Mouse (Mus musculus): ENCODE results near the gene Cxcl5. TPM values are rescaled to one million over a fixed set of nuclear protein-coding genes. Genes with fewer than 3 reads are reported as not detected.
"Not testable (repeated sequence)": the region's sequence is repeated elsewhere in the genome, so short reads cannot be mapped to it uniquely, and the experiment has no call there.

The Cxcl5 gene
- polyA plus RNA-seq, 1 experiment, result not detected

DNA sequence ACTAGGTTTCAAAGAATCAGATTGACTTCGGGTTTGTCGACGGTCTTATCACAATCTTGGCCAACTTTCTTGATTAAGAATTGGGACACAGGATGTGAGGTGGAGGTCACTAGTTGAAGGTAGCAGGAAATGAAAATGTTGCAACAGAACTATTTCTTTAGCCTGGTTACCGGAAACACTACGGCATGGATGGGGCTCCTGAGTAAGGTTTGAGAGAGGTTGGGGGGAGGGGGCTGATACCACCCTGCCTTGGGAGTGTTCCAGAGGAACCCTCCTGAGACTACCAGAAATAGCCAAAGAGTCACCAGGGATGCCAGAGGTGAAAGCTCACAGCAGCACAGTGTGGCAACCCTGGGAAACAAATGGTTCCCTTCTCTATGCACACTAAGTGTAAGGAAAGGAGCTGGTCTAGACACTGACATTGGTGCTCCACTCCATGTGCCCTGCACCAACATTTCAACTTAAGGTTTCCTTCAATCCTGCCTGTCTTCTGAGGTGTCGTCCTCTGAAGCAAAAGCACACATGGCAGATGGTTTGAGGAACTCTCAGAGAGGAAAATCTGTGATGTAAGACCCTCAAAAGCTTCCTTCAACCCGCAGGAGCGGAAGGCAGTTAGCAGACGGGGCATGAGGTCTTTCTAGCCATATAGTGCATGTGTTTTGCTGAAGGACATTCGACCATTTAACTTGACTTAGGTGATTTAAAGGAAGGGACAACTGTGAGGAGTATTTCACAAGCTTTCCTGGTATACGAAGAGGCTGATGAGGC, 30.3 kb downstream of the Cxcl5 start:
- Histone ChIP-seq H3K9ac (ENCODE audit: low read depth, poor library complexity, severe bottlenecking) (no peak overlapping the region), H3K27me3 (ENCODE audit: control insufficient read depth, insufficient read depth, low read length, poor library complexity, severe bottlenecking) (no peaks in the 10 kb centered on the region), H3K4me3 (ENCODE audit: low read depth, low read length) (no peak overlapping the region), H3K27ac (ENCODE audit: insufficient read depth, low read length) (no peak overlapping the region), H3K9me3 (replicated peaks; ENCODE audit: control insufficient read depth, insufficient read depth, low read length, poor library complexity, severe bottlenecking) (no peaks in the 10 kb centered on the region), H3K36me3 (ENCODE audit: control insufficient read depth, insufficient read depth, low read length, poor library complexity, severe bottlenecking) (no peaks in the 10 kb centered on the region), H3K4me1 (ENCODE audit: control insufficient read depth, insufficient read depth, low read length) (no peaks in the 10 kb centered on the region)
- no peak for TF ChIP-seq CTCF (IDR thresholded peaks at IDR 0.05; ENCODE audit: low read depth, low read length)
- TF ChIP-seq EP300 (IDR thresholded peaks at IDR 0.05; ENCODE audit: insufficient read depth, low read depth, low read length), result no peak
- no peak for TF ChIP-seq POLR2A (IDR thresholded peaks at IDR 0.05; ENCODE audit: insufficient read depth, low read length)

DNA sequence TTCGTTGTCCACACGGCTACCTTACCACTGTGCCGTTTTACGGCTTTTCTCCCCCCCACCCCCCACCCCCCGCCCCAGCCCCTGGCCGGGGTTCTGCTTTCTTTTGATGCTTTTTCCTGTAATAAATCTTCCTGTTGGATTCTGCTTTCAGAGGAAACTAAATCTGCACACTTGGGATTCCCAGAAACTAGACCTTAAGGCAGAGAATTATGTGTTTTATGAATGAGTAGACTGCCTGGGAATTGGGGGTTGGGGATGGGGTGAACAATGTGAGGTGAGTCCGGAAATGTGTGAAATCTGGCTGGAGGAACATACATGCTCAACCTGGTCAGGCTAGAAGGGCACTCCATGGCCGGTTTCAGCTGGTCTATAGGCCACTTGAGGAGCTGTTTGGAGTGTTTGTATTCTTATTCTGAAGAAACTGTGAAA, 30.9 kb downstream of the Cxcl5 start:
- no peaks in the 10 kb centered on the region for H3K9me3 ChIP-seq (replicated peaks; ENCODE audit: control insufficient read depth, insufficient read depth, low read length, poor library complexity, severe bottlenecking)
- no peaks in the 10 kb centered on the region for H3K4me1 ChIP-seq (ENCODE audit: control insufficient read depth, insufficient read depth, low read length)
- TF ChIP-seq EP300 (IDR thresholded peaks at IDR 0.05; ENCODE audit: insufficient read depth, low read depth, low read length) (no peak), CTCF (IDR thresholded peaks at IDR 0.05; ENCODE audit: low read depth, low read length) (no peak), POLR2A (IDR thresholded peaks at IDR 0.05; ENCODE audit: insufficient read depth, low read length) (no peak)
- H3K36me3 ChIP-seq (ENCODE audit: control insufficient read depth, insufficient read depth, low read length, poor library complexity, severe bottlenecking), result no peaks in the 10 kb centered on the region
- H3K9ac ChIP-seq (ENCODE audit: low read depth, poor library complexity, severe bottlenecking), result no peak overlapping the region
- no peak overlapping the region for H3K27ac ChIP-seq (ENCODE audit: insufficient read depth, low read length)
- no peaks in the 10 kb centered on the region for H3K27me3 ChIP-seq (ENCODE audit: control insufficient read depth, insufficient read depth, low read length, poor library complexity, severe bottlenecking)
- H3K4me3 ChIP-seq (ENCODE audit: low read depth, low read length), result no peak overlapping the region

DNA sequence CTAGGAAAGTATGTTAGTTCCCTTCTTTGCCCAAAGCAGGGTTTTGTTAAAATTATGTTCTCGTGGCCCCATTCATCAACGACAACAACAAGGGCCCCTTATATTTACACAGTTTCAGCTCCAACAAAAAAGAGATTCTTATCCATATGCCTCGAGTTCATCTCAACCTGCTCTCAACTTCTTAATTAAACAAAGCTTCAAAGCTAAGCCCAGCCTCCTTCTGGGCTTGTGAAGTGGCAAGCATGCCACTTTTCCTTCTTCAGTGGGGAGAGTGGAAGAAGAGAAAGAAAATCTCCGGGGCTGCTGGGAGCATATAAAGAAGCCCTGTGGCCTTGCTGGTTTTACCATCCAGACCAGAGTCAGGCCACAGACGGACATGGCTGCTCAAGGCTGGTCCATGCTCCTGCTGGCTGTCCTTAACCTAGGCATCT, 35.0 kb downstream of the Cxcl5 start, which contains the start of gene Cxcl15:
Gene Cxcl15 (plus strand): TSS at position 340 of the 431 bp plus-strand sequence.
- Histone ChIP-seq H3K4me3 (ENCODE audit: low read depth, low read length) (no peak within 1 kb of the TSS), H3K27me3 (ENCODE audit: control insufficient read depth, insufficient read depth, low read length, poor library complexity, severe bottlenecking) (no peaks in the 10 kb centered on the region), H3K4me1 (ENCODE audit: control insufficient read depth, insufficient read depth, low read length) (no peaks in the 10 kb centered on the region), H3K9me3 (replicated peaks; ENCODE audit: control insufficient read depth, insufficient read depth, low read length, poor library complexity, severe bottlenecking) (no peaks in the 10 kb centered on the region), H3K36me3 (ENCODE audit: control insufficient read depth, insufficient read depth, low read length, poor library complexity, severe bottlenecking) (no peaks in the 10 kb centered on the region), H3K9ac (ENCODE audit: low read depth, poor library complexity, severe bottlenecking) (no peak within 1 kb of the TSS), H3K27ac (ENCODE audit: insufficient read depth, low read length) (no peak within 1 kb of the TSS)
- TF ChIP-seq EP300 (IDR thresholded peaks at IDR 0.05; ENCODE audit: insufficient read depth, low read depth, low read length) (no peak), CTCF (IDR thresholded peaks at IDR 0.05; ENCODE audit: low read depth, low read length) (no peak), POLR2A (IDR thresholded peaks at IDR 0.05; ENCODE audit: insufficient read depth, low read length) (no peak)

- not testable (repeated sequence) for H3K9me3 ChIP-seq (replicated peaks; ENCODE audit: control insufficient read depth, insufficient read depth, low read length, poor library complexity, severe bottlenecking); H3K27me3 ChIP-seq (ENCODE audit: control insufficient read depth, insufficient read depth, low read length, poor library complexity, severe bottlenecking); H3K4me1 ChIP-seq (ENCODE audit: control insufficient read depth, insufficient read depth, low read length); H3K9ac ChIP-seq (ENCODE audit: low read depth, poor library complexity, severe bottlenecking); H3K4me3 ChIP-seq (ENCODE audit: low read depth, low read length); H3K27ac ChIP-seq (ENCODE audit: insufficient read depth, low read length); H3K36me3 ChIP-seq (ENCODE audit: control insufficient read depth, insufficient read depth, low read length, poor library complexity, severe bottlenecking)
Measured at GRCm38 (mm10) chr5:90795392-90795791, 36.2 kb downstream of the Cxcl5 start.

- H3K9ac ChIP-seq (ENCODE audit: low read depth, poor library complexity, severe bottlenecking), result no peak overlapping the region
- no peaks in the 10 kb centered on the region for H3K36me3 ChIP-seq (ENCODE audit: control insufficient read depth, insufficient read depth, low read length, poor library complexity, severe bottlenecking)
- no peaks in the 10 kb centered on the region for H3K4me1 ChIP-seq (ENCODE audit: control insufficient read depth, insufficient read depth, low read length)
- H3K9me3 ChIP-seq (replicated peaks; ENCODE audit: control insufficient read depth, insufficient read depth, low read length, poor library complexity, severe bottlenecking), result 0 out of 2 replicates have a peak, but pooled peaks cover 3% of the 10 kb centered on the region
- TF ChIP-seq CTCF (IDR thresholded peaks at IDR 0.05; ENCODE audit: low read depth, low read length) (no peak), EP300 (IDR thresholded peaks at IDR 0.05; ENCODE audit: insufficient read depth, low read depth, low read length) (no peak), POLR2A (IDR thresholded peaks at IDR 0.05; ENCODE audit: insufficient read depth, low read length) (no peak)
- no peaks in the 10 kb centered on the region for H3K27me3 ChIP-seq (ENCODE audit: control insufficient read depth, insufficient read depth, low read length, poor library complexity, severe bottlenecking)
- H3K4me3 ChIP-seq (ENCODE audit: low read depth, low read length), result no peak overlapping the region
- no peak overlapping the region for H3K27ac ChIP-seq (ENCODE audit: insufficient read depth, low read length)
Measured at GRCm38 (mm10) chr5:90804574-90804973, 45.4 kb downstream of the Cxcl5 start.

DNA sequence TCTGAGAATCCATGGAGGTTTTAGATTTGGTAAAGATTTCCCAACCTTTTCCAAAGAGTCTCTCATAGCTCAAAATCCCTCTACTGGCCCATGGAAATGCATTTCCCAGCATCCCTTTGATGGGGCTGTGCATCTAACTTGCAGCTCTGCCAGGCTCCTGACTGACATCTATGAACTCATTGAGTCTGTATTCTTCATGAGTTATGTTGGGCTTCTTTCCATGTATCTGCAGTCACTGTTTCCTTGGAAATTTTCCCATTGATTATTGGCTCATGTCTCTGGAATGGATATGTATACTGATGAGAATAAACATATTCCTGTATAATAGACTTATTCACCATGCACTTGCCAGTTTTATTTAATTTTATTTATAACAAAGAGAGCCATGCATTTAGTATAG, 46.9 kb downstream of the Cxcl5 start:
- TF ChIP-seq CTCF (IDR thresholded peaks at IDR 0.05; ENCODE audit: low read depth, low read length), result no peak
- TF ChIP-seq EP300 (IDR thresholded peaks at IDR 0.05; ENCODE audit: insufficient read depth, low read depth, low read length), result no peak
- TF ChIP-seq POLR2A (IDR thresholded peaks at IDR 0.05; ENCODE audit: insufficient read depth, low read length), result no peak
- Histone ChIP-seq H3K27ac (ENCODE audit: insufficient read depth, low read length) (no peak overlapping the region), H3K27me3 (ENCODE audit: control insufficient read depth, insufficient read depth, low read length, poor library complexity, severe bottlenecking) (no peaks in the 10 kb centered on the region), H3K4me3 (ENCODE audit: low read depth, low read length) (no peak overlapping the region), H3K9ac (ENCODE audit: low read depth, poor library complexity, severe bottlenecking) (no peak overlapping the region), H3K4me1 (ENCODE audit: control insufficient read depth, insufficient read depth, low read length) (no peaks in the 10 kb centered on the region), H3K36me3 (ENCODE audit: control insufficient read depth, insufficient read depth, low read length, poor library complexity, severe bottlenecking) (no peaks in the 10 kb centered on the region), H3K9me3 (replicated peaks; ENCODE audit: control insufficient read depth, insufficient read depth, low read length, poor library complexity, severe bottlenecking) (0 out of 2 replicates have a peak, but pooled peaks cover 3% of the 10 kb centered on the region)
